Mouse (Mus musculus): ENCODE measurements around the gene Adcy9. TPM values are rescaled to one million over a fixed set of nuclear protein-coding genes. Genes with fewer than 3 reads are reported as not detected.
"Not testable (repeated sequence)": the region's sequence is repeated elsewhere in the genome, so short reads cannot be mapped to it uniquely, and the experiment has no call there.

The Adcy9 gene
- polyA plus RNA-seq, 1 experiment from 2014 or later = 6.3 TPM

DNA sequence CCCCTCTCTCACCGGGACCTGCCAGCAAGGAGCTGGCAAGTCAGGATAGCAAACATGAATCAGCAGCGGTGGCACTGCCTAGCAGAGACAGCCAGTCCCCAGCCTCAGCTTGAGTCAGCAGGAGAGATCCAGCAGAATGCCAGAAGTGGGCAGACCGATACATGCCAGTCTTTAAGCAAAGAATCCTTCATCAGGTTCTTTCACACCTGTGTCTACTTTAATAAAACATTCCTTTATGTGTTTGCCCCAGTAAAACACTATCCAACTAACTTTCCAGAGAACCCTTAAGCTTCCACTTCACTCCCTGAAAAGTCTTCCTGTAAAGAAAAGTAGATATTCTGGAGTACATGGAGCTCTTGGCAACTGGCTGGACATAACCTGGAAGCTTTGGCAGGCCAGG lies 171.5 kb downstream of the Adcy9 start:
- 84% methylated on average over 3 of the region's 3 CpGs for WGBS
- H3K9me3 ChIP-seq (ENCODE audit: control insufficient read depth, low read length) = peaks cover 18% of the 10 kb centered on the region
- no peaks in the 10 kb centered on the region for H3K36me3 ChIP-seq (replicated peaks; ENCODE audit: control insufficient read depth, insufficient read depth)
- no peak overlapping the region for H3K9ac ChIP-seq
- no peaks in the 10 kb centered on the region for H3K4me1 ChIP-seq (replicated peaks; ENCODE audit: control insufficient read depth, insufficient read depth, low read length)
- DNase-seq (ENCODE audit: low spot score) (no peak), ATAC-seq (ENCODE audit: low FRiP score) (no peak)
- no peak overlapping the region for H3K27ac ChIP-seq
- no peak overlapping the region for H3K4me3 ChIP-seq (replicated peaks; ENCODE audit: low read length)
- H3K27me3 ChIP-seq (ENCODE audit: control insufficient read depth, insufficient read depth, low read length) = no peaks in the 10 kb centered on the region
- no peak overlapping the region for H3K4me2 ChIP-seq (replicated peaks)

DNA sequence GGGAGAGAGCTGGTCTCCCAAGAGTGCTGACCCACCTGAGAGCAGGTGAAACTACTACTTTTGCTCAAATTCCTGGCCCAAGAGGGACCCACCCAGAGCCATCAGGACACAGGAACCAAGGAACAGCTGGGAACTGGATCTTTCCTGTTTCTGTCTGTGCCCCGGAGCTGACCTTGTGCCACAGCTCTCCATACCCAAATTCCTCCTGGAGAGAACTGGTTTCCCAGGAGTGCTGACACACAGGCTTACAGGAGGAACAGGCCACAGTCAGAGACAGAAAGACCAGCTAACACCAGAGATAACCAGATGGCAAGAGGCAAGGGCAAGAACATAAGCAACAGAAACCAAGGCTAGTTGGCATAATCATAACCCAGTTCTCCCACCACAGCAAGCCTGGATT lies 175.1 kb downstream of the Adcy9 start:
- not testable (repeated sequence) for H3K27me3 ChIP-seq (ENCODE audit: control insufficient read depth, insufficient read depth, low read length); H3K4me1 ChIP-seq (replicated peaks; ENCODE audit: control insufficient read depth, insufficient read depth, low read length)
- WGBS = 100% methylated on average over 1 of the region's 1 CpGs

More for the DNA sequence above, 175.1 kb downstream of the Adcy9 start:
- peaks cover 18% of the 10 kb centered on the region for H3K9me3 ChIP-seq (ENCODE audit: control insufficient read depth, low read length)
- not testable (repeated sequence) for ATAC-seq (ENCODE audit: low FRiP score); H3K9ac ChIP-seq; H3K4me3 ChIP-seq (replicated peaks; ENCODE audit: low read length); H3K36me3 ChIP-seq (replicated peaks; ENCODE audit: control insufficient read depth, insufficient read depth); DNase-seq (ENCODE audit: low spot score); H3K4me2 ChIP-seq (replicated peaks); H3K27ac ChIP-seq

Other genes with a start within 250 kb of the Adcy9 start
- gene Crebbp, start 206.5 kb downstream of the Adcy9 start, polyA plus RNA-seq (2014; fragmentation: Nextera tagmentation; extraction: Ambion mirVana) = 38.8 and 45.7 TPM in 2 replicates
- gene Srl, start 121.3 kb upstream of the Adcy9 start, polyA plus RNA-seq (2014; fragmentation: Nextera tagmentation; extraction: Ambion mirVana) = 28.0 and 31.2 TPM in 2 replicates
- 8.2 and 8.8 TPM in 2 replicates for gene Tfap4, start 139.4 kb upstream of the Adcy9 start, polyA plus RNA-seq (2014; fragmentation: Nextera tagmentation; extraction: Ambion mirVana)
- 18.1 and 19.0 TPM in 2 replicates for gene Glis2, start 174.2 kb upstream of the Adcy9 start, polyA plus RNA-seq (2014; fragmentation: Nextera tagmentation; extraction: Ambion mirVana)
- gene Pam16, start 204.5 kb upstream of the Adcy9 start, polyA plus RNA-seq (2014; fragmentation: Nextera tagmentation; extraction: Ambion mirVana) = 174 and 193 TPM in 2 replicates
- 6.4 and 6.6 TPM in 2 replicates for gene Vasn, start 219.4 kb upstream of the Adcy9 start, polyA plus RNA-seq (2014; fragmentation: Nextera tagmentation; extraction: Ambion mirVana)
- gene Dnaja3, start 219.5 kb upstream of the Adcy9 start, polyA plus RNA-seq (2014; fragmentation: Nextera tagmentation; extraction: Ambion mirVana) = 54.6 and 64.8 TPM in 2 replicates

Measured in hindbrain, embryonic 14.5 days (tissue).